Mouse (Mus musculus): ENCODE measurements at regions not wholly inside any gene's neighbourhood (a gene's known extent, or its start where the extent isn't known, plus 50 kb on each side); places are given as distances from the start of the nearest gene placed in this dataset.

DNA sequence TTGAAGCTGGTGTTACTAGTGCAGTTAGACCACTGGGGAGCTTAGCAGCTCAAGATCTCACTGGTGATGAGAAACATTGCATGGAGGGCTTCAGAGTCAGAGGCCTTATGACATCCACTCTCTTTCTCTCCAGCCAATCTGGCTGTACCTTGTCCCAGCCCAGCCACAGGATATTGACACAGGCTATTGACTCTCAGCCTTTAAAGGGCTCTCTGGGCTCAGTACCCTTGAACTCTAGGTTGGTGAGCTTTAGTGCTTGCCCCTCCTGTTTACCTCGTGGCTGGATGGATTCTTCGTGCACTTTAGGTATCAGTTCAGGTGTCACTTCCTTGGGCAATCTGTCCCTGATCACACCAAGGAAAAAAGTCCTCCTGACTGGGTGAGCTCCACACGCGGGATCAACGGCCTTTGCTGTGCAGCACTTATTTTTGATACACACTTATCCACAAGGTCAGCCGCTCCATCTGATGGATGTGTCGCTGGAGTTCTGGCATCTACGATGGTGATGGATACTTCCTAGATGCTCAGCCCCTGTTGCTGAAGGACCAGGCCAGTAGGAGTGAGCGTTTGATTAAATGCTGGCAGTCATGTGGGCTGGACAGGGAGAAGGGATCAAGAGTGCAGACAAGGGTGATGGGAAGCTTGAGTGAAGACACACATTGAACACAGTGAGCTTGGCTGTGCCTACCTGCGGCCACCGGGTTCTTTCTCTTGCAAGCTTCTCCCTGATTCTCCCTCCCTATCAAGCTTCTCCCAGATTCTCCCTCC lies 177.7 kb downstream of the Snx10 start:
- DNase-seq (ENCODE audit: low read depth): no peak

DNA sequence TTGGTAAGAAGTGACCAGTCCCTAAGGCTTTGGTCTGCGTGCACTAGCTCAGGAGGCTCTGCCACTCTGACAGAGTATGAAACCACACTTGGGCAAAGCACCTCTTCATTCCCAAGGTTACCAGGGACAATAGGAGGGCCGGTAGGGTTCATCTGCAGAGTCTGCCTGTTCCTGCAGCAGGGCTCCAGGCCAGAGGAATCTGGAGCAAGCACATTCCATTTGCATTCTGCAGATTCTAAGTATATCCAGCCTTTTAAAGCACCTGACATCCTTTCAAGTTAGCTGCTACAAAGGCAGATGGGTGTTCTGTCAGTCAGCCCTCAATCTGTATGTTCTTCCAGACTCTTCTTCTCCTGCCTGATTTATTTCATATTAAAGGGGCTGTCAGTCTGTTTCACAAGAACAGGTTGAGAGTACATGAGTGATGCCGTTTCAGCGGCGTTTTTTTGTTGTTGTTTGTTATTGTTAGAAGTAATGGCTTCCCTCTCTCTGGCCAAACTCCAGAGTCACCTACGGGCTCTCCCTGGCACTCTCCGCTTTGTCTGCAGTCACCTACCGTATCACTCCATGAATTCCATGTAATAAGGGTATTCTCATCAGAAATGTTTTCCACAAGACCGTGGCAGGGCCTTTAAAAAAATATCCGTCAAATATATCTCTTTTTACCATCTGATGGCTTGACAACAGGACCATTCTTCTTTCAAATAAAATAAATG lies 178.9 kb downstream of the Snx10 start:
- no peak for DNase-seq (ENCODE audit: low read depth)

GRCm38 (mm10) chr6:51708011-51708410 lies 184.3 kb downstream of the Snx10 start:
- DNase-seq (ENCODE audit: low read depth): no peak

DNA sequence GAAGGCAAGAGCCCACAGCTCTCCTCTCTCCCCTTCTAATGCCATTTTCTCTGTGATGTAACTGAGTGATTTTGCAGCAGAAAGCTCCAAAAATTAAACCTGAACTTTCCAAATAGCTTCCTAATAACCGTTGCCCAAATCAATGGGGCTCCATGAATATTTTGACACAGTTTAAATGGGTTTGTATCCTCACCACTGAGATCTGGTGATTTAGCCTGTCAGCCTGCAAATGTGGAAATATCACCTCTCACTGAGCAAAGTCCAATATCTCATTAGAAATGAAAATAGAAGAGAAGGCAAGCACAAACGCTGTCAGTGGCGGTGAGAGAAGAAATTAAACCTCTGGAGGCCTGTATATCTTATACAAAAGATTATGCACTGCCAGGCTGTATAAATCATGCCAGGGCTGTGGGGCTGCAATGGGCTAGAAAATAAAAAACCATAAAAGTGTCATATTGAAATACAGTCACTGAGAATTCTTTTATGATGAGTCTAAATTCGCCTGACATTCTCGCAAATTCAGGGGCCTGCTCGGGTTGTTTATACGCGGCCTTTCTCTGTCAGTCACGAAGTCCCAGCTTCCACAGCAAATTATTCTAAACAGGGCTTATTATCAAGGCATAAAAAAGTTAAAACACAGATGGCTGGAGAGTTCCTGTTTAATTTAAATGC lies 185.1 kb downstream of the Snx10 start:
- DNase-seq (ENCODE audit: low read depth): no peak

DNA sequence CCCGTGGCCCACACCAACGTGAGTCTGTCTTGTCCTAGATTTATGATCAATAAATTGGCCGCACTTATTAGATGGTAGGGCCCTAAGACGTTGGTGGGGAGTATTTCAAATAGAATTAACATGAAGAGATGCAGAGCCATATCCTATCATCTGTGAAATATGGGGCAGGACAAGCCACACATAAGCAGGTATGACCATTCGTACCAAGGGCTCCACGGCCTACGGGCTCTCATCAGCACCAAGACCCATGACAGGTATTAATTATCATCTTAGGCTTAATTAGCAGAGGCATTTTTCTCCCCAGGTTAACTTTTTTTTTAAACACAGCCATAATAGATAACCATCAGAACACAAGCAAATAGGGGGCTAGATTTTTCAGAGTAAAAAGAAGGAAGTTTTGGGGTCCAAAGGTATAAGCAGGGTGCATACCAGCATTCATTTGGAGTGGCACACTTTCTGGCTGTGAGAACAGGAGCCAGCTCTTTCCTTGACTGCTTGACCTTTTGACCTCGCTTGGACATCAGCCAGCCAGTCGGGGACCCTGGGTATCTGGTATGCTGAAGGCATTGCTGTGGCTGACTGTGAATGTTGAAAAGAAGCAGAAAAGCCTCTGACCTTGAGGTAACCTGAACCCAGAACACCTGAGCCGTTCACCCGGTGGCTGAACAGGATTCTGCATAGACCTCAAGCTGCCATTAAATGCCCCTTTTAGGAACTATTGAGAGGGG lies 185.8 kb downstream of the Snx10 start:
- DNase-seq (ENCODE audit: low read depth): no peak

- DNase-seq (ENCODE audit: low read depth): no peak
Measured at GRCm38 (mm10) chr6:51710153-51710552, 186.5 kb downstream of the Snx10 start.

DNA sequence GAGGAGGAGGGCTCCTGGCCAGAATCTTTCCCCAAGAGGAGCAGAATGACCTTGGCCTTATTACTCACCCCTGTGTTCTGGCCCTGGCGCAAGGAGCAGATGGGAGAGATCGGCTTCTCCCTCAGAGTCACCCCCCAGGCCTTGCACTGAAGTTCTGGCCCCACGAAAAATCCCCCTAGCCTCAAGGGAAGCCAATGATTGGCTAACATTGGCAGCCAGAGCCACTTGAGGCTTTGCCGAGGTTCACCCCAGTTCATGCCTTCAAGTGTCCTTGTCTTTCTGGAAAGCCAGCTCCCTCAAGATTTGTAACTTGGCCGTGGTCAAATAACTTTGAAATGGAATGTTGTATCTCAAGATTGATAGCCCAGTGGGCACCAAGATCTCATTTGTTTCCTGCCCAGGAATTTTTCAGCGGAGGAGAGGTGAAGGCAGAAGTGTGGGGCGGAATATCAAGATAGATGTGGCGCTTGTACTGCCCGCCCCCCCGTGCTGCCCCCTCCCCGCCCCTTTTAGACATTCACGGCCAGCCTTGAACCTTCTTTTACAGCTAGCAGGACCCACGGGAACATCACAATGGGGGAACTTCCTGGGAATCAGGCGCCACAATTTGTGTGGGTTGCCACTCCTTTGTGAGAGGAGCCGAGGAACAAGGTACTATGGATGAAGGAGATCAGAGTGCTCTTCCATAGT lies 187.4 kb downstream of the Snx10 start:
- DNase-seq (ENCODE audit: low read depth): no peak

GRCm38 (mm10) chr6:51711616-51711970 lies 187.9 kb downstream of the Snx10 start:
- DNase-seq (ENCODE audit: low read depth): no peak

- no peak for DNase-seq (ENCODE audit: low read depth)
Measured at GRCm38 (mm10) chr6:51715158-51715840, 191.6 kb downstream of the Snx10 start.

GRCm38 (mm10) chr6:51717386-51717785 lies 193.7 kb downstream of the Snx10 start:
- DNase-seq (ENCODE audit: low read depth): no peak

- DNase-seq (ENCODE audit: low read depth): no peak
Measured at GRCm38 (mm10) chr6:51720705-51721104, 197.0 kb downstream of the Snx10 start.

GRCm38 (mm10) chr6:51723053-51723452 lies 199.4 kb downstream of the Snx10 start:
- no peak for DNase-seq (ENCODE audit: low read depth)

GRCm38 (mm10) chr6:51727191-51727590 lies 203.5 kb downstream of the Snx10 start:
- no peak for DNase-seq (ENCODE audit: low read depth)

- no peak for DNase-seq (ENCODE audit: low read depth)
Measured at GRCm38 (mm10) chr6:51728816-51729562, 205.3 kb downstream of the Snx10 start.

DNA sequence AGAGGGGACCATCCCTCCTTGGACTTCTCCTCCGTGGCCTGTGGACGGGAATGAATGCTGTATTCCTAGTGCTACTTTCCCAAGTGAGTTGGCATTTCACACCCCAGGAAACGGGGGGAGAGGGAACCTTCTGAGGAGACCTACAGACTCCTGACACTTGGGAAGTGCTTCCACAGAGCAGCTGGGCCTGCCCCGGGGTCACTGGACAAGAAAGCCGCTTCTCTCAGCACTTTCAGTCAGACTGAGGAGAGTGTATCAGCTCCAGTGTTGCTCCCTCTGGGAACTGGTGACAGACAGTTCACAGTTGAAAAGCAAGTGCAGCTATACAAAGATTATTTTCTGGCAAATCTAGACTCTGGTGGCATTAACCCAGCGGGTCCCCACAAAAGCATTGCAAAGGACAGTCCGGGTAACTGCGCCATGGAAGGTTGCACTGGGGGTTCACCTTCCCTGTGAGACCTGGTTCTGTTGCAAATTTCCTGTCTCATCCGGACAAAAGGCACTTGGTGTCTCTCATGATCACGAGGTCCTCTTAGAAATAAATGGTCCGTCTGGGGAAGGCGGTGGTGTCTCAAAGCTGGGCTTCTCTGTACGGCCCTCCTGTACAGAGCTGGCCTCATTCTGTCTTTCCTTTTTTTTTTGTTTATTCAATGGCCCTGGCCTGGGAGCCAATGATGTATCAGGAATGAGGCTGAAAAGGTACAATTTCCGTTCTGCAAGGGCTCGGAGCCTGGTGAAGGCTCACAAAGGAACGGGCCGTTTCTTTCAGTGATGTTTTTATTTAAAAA lies 207.1 kb downstream of the Snx10 start:
- DNase-seq (ENCODE audit: low read depth): no peak

- DNase-seq (ENCODE audit: low read depth): no peak
Measured at GRCm38 (mm10) chr6:51732298-51732895, 208.7 kb downstream of the Snx10 start.

DNA sequence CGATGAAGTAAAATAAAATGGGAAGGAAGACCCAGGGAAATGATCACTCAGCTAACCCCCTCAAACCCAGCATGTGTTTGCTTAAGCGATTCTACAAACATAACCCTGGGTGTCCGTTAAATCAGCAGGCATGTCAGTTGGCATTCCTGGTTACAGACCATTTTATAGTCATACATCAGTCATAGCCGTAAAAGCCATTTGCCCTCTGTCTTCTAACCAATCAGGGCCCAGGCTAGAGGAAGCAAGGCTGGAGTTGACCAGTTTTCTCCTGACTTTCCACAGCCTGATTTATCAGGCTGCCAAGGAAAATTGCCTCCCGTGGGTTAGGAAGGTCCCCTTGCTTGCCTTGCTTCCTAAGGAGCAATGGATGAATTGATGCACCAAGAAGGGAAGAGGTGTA lies 212.3 kb downstream of the Snx10 start:
- DNase-seq (ENCODE audit: low read depth): no peak

DNA sequence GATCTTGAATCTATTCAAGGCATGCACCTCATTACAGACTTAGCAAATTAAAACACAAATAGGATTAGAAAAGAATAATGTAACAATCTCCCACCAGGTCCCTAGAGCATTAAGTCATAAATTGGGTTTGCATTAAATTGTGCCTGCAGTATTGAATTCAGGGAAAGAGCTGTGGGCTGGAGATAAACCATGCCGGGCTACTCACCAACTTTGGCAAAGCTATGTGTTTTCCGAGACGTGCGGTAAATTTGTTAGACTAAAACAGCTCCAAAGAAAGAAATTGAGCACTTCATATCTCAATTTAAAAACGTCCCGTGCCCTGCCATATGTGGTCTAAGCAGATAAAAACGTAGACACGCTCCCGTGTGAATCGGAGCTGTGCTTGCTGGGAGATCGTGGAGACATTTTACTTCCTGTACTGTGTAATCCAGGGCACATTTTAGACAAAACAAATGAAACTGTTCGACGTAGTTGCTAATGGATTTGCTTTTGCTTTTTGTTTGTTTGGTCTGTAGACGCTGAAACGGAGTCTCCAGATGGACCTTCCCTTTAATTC lies 219.5 kb downstream of the Snx10 start:
- no peak for DNase-seq (ENCODE audit: low read depth)

GRCm38 (mm10) chr6:51744607-51745006 lies 220.9 kb downstream of the Snx10 start:
- no peak for DNase-seq (ENCODE audit: low read depth)

Data from c-Kit-positive CD71-positive TER-119-negative erythroid progenitor cells, embryonic 14.5 days (primary cell).